Mouse (Mus musculus) megakaryocyte, embryonic 14.5 days (primary cell): Measurements from ENCODE around the gene Dtx3l.

Experiments used
- FLI1 ChIP-seq: IDR thresholded peaks from 2 replicates; pipeline ENCODE4 v1.6.1; 2012; ENCODE audit warnings: low read length, inconsistent platforms, mixed read lengths
- GATA1 ChIP-seq: IDR thresholded peaks from 3 replicates; pipeline ENCODE4 v1.6.1; 2012; ENCODE audit warnings: mixed read lengths, low read length, inconsistent platforms, borderline replicate concordance

GRCm38 (mm10) chr16:35888910-35889309 is 50.0 kb downstream of the Dtx3l start:
- TF ChIP-seq GATA1 = no peak
- no peak for TF ChIP-seq FLI1
